Mouse (Mus musculus) limb, embryonic 13.5 days (tissue): ENCODE results near the gene Ndst4. TPM values are rescaled to one million over a fixed set of nuclear protein-coding genes. Genes with fewer than 3 reads are reported as not detected.

Source experiments
- ATAC-seq: fragments of 200-750 bp; cut with Nextera tagmentation; 2 replicates; pipeline ENCODE4 v1.8.0; 2017; ENCODE audit warnings: low read depth, moderate number of reproducible peaks, moderate TSS enrichment; ENCODE audit not compliant: low FRiP score
- H3K27ac ChIP-seq: fragments of 300-500 bp; sonication (generic); 2 replicates; pipeline ENCODE4 v1.5.1; 2015; ENCODE audit warnings: inconsistent platforms, mild to moderate bottlenecking, moderate library complexity
- H3K27me3 ChIP-seq: fragments of 300-500 bp; sonication (generic); 2 replicates; pipeline ENCODE4 v1.6.1; 2015; ENCODE audit warnings: mild to moderate bottlenecking, inconsistent platforms
- H3K36me3 ChIP-seq: fragments of 300-500 bp; sonication (generic); 2 replicates; pipeline ENCODE4 v1.6.1; 2015; ENCODE audit warnings: inconsistent platforms, mild to moderate bottlenecking, moderate library complexity
- H3K4me1 ChIP-seq: fragments of 300-500 bp; sonication (generic); 2 replicates; pipeline ENCODE4 v1.6.1; 2015; ENCODE audit warnings: inconsistent platforms
- H3K4me2 ChIP-seq: fragments of 300-500 bp; sonication (generic); replicated peaks from 2 replicates; pipeline ENCODE4 v1.6.1; 2015; ENCODE audit warnings: inconsistent platforms, mild to moderate bottlenecking, moderate library complexity
- H3K4me3 ChIP-seq: fragments of 300-500 bp; sonication (generic); 2 replicates; pipeline ENCODE4 v1.5.1; 2015; ENCODE audit warnings: moderate library complexity, mild to moderate bottlenecking, inconsistent platforms
- H3K9ac ChIP-seq: fragments of 300-500 bp; sonication (generic); 2 replicates; pipeline ENCODE4 v1.6.1; 2015; ENCODE audit warnings: mild to moderate bottlenecking, inconsistent platforms
- H3K9me3 ChIP-seq: fragments of 300-500 bp; sonication (generic); 2 replicates; pipeline ENCODE4 v1.6.1; 2016; ENCODE audit warnings: inconsistent platforms
- WGBS: fragments of 180-500 bp; shearing (Covaris S2); methylation state at CpG from one replicate; pipeline ENCODE4 v1.1.7; 2015; 5-methylcytosine and 5-hydroxymethylcytosine counted together
- polyA plus RNA-seq: library from polyadenylated mRNA; unstranded; fragments of >200 nt; fragmentation: Nextera tagmentation; extraction: Ambion mirVana; gene quantifications from 2 replicates; pipeline ENCODE4 v1.2.1, GENCODE M21; 2015

Gene Ndst4
- polyA plus RNA-seq = 0.59 and 1.1 TPM in 2 replicates

GRCm38 (mm10) chr3:125403601-125404396 is at the start of gene Ndst4:
TSS of gene Ndst4 (plus strand) at chr3:125404076.
- peak within 1 kb of the TSS; percentile 60 for H3K9ac ChIP-seq

GRCm38 (mm10) chr3:125397443-125397842 is 6.4 kb upstream of the Ndst4 start:
- no peaks in the 10 kb centered on the region for H3K4me1 ChIP-seq
- H3K9ac ChIP-seq = no peak overlapping the region
- no peak overlapping the region for H3K4me2 ChIP-seq
- no peak overlapping the region for H3K27ac ChIP-seq
- H3K36me3 ChIP-seq = no peaks in the 10 kb centered on the region
- H3K4me3 ChIP-seq = no peak overlapping the region
- no peaks in the 10 kb centered on the region for H3K9me3 ChIP-seq
- no peaks in the 10 kb centered on the region for H3K27me3 ChIP-seq
- 82% methylated on average over 3 of the region's 3 CpGs for WGBS
- ATAC-seq = no peak

More at GRCm38 (mm10) chr3:125403601-125404396, at the start of gene Ndst4:
- Histone ChIP-seq H3K9me3 (no peaks in the 10 kb centered on the region), H3K4me1 (peaks cover 13% of the 10 kb centered on the region), H3K27ac (no peak within 1 kb of the TSS), H3K27me3 (no peaks in the 10 kb centered on the region), H3K4me3 (peak within 1 kb of the TSS; percentile 42), H3K4me2 (peak within 1 kb of the TSS; percentile 68), H3K36me3 (no peaks in the 10 kb centered on the region)
- WGBS = 10% methylated on average over 14 of the region's 14 CpGs
- ATAC-seq = peak; percentile 85

GRCm38 (mm10) chr3:125406456-125406855 is 2.6 kb downstream of the Ndst4 start:
- Histone ChIP-seq H3K27me3 (no peaks in the 10 kb centered on the region), H3K36me3 (no peaks in the 10 kb centered on the region), H3K9me3 (no peaks in the 10 kb centered on the region), H3K9ac (no peak overlapping the region), H3K4me1 (peaks cover 13% of the 10 kb centered on the region), H3K27ac (no peak overlapping the region), H3K4me3 (no peak overlapping the region), H3K4me2 (no peak overlapping the region)
- 19% methylated on average over 2 of the region's 2 CpGs for WGBS
- peak; percentile 38; the same call in 1 of the 2 replicates for ATAC-seq

GRCm38 (mm10) chr3:125406991-125407390 is 3.1 kb downstream of the Ndst4 start:
- Histone ChIP-seq H3K4me2 (no peak overlapping the region), H3K9ac (no peak overlapping the region), H3K4me3 (no peak overlapping the region), H3K36me3 (no peaks in the 10 kb centered on the region), H3K27me3 (no peaks in the 10 kb centered on the region), H3K4me1 (peaks cover 13% of the 10 kb centered on the region), H3K27ac (no peak overlapping the region), H3K9me3 (no peaks in the 10 kb centered on the region)
- ATAC-seq = no peak
- WGBS = 63% methylated on average over 3 of the region's 3 CpGs

GRCm38 (mm10) chr3:125466894-125467652 is 63.2 kb downstream of the Ndst4 start:
- H3K9ac ChIP-seq = no peak overlapping the region
- H3K27me3 ChIP-seq = no peaks in the 10 kb centered on the region
- no peak overlapping the region for H3K4me3 ChIP-seq
- no peaks in the 10 kb centered on the region for H3K4me1 ChIP-seq
- no peak overlapping the region for H3K4me2 ChIP-seq
- no peak for ATAC-seq
- H3K9me3 ChIP-seq = no peaks in the 10 kb centered on the region
- 48% methylated on average over 6 of the region's 6 CpGs for WGBS
- no peaks in the 10 kb centered on the region for H3K36me3 ChIP-seq
- H3K27ac ChIP-seq = no peak overlapping the region

GRCm38 (mm10) chr3:125510102-125510501 is 106.2 kb downstream of the Ndst4 start:
- Histone ChIP-seq H3K27me3 (no peaks in the 10 kb centered on the region), H3K4me2 (no peak overlapping the region), H3K4me1 (no peaks in the 10 kb centered on the region), H3K4me3 (no peak overlapping the region), H3K9me3 (no peaks in the 10 kb centered on the region), H3K27ac (no peak overlapping the region), H3K9ac (no peak overlapping the region), H3K36me3 (no peaks in the 10 kb centered on the region)
- WGBS = 82% methylated on average over 5 of the region's 5 CpGs
- ATAC-seq = no peak

GRCm38 (mm10) chr3:125533371-125533770 is 129.5 kb downstream of the Ndst4 start:
- Histone ChIP-seq H3K27ac (no peak overlapping the region), H3K4me2 (no peak overlapping the region), H3K4me3 (no peak overlapping the region), H3K36me3 (no peaks in the 10 kb centered on the region), H3K9me3 (no peaks in the 10 kb centered on the region), H3K27me3 (no peaks in the 10 kb centered on the region), H3K4me1 (no peaks in the 10 kb centered on the region), H3K9ac (no peak overlapping the region)
- WGBS = 30% methylated on average over 8 of the region's 8 CpGs
- ATAC-seq = no peak

GRCm38 (mm10) chr3:125570602-125571001 is 166.7 kb downstream of the Ndst4 start:
- Histone ChIP-seq H3K4me1 (no peaks in the 10 kb centered on the region), H3K36me3 (no peaks in the 10 kb centered on the region), H3K27ac (no peak overlapping the region), H3K27me3 (no peaks in the 10 kb centered on the region), H3K4me2 (no peak overlapping the region), H3K4me3 (no peak overlapping the region), H3K9ac (no peak overlapping the region), H3K9me3 (no peaks in the 10 kb centered on the region)
- 78% methylated on average over 2 of the region's 2 CpGs for WGBS
- no peak for ATAC-seq

GRCm38 (mm10) chr3:125632233-125632632 is 228.4 kb downstream of the Ndst4 start:
- 79% methylated on average over 2 of the region's 2 CpGs for WGBS
- no peak for ATAC-seq
- H3K9me3 ChIP-seq = no peaks in the 10 kb centered on the region
- H3K36me3 ChIP-seq = no peaks in the 10 kb centered on the region
- H3K4me3 ChIP-seq = no peak overlapping the region
- no peak overlapping the region for H3K9ac ChIP-seq
- H3K27me3 ChIP-seq = no peaks in the 10 kb centered on the region
- no peak overlapping the region for H3K27ac ChIP-seq
- no peak overlapping the region for H3K4me2 ChIP-seq
- H3K4me1 ChIP-seq = no peaks in the 10 kb centered on the region

- ATAC-seq = no peak
- WGBS = 82% methylated on average over 3 of the region's 3 CpGs
- H3K9me3 ChIP-seq = no peaks in the 10 kb centered on the region
- no peak overlapping the region for H3K4me3 ChIP-seq
- no peak overlapping the region for H3K4me2 ChIP-seq
- no peak overlapping the region for H3K9ac ChIP-seq
- 0 out of 2 replicates have a peak, but pooled peaks cover 1% of the 10 kb centered on the region for H3K4me1 ChIP-seq
- no peaks in the 10 kb centered on the region for H3K27me3 ChIP-seq
- no peak overlapping the region for H3K27ac ChIP-seq
- H3K36me3 ChIP-seq = no peaks in the 10 kb centered on the region
These were observed 251.2 kb downstream of the Ndst4 start for GRCm38 (mm10) chr3:125655009-125655635.

GRCm38 (mm10) chr3:125660114-125660717 is 256.3 kb downstream of the Ndst4 start:
- WGBS = 67% methylated on average over 3 of the region's 3 CpGs
- Histone ChIP-seq H3K27ac (no peak overlapping the region), H3K4me3 (no peak overlapping the region), H3K9me3 (no peaks in the 10 kb centered on the region), H3K4me1 (peaks cover 3% of the 10 kb centered on the region; the same call in 1 of the 2 replicates), H3K36me3 (no peaks in the 10 kb centered on the region), H3K27me3 (no peaks in the 10 kb centered on the region), H3K4me2 (no peak overlapping the region), H3K9ac (no peak overlapping the region)
- peak; percentile 79; the same call in 1 of the 2 replicates for ATAC-seq
